Mouse (Mus musculus) embryonic stem cell, embryonic (primary cell): ENCODE results near the gene Adamts20.
"Not testable (repeated sequence)": the region's sequence is repeated elsewhere in the genome, so short reads cannot be mapped to it uniquely, and the experiment has no call there.

Experiments
- CTCF ChIA-PET, 4 experiments: fragments of 300-600 bp in 2 of 4; fragments of 350-600 bp in 2 of 4; sonication (Branson Sonifier 250); formaldehyde crosslinking; loops; one replicate each; lab custom pipeline; 2022; ENCODE audit warnings: inconsistent platforms in 2 of 4; lab: Charles Lee
- POLR2A ChIA-PET, 4 experiments: fragments of 300-600 bp in 2 of 4; fragments of 350-600 bp in 2 of 4; sonication (Branson Sonifier 250); formaldehyde crosslinking; loops; one replicate each; lab custom pipeline; 2022; ENCODE audit warnings: antibody characterized with exemption in 4 of 4, inconsistent platforms in 1 of 4; lab: Charles Lee

The Adamts20 gene

GRCm38 (mm10) chr15:94403461-94404070, 61.7 kb downstream of the Adamts20 start:
- POLR2A ChIA-PET, result interaction anchor here in 2 of 4 experiments (0.9 to 1.6 kb wide), 2 partner anchors 11 to 15 kb away, joined by 3 to 5 read pairs; no protein-coding TSS in a partner anchor

GRCm38 (mm10) chr15:94403018-94403417, 62.2 kb downstream of the Adamts20 start:
- ChIA-PET CTCF (interaction anchor here in 1 of 4 experiments (0.7 kb wide), 1 partner anchor 1322 kb away, joined by 10 read pairs; no protein-coding TSS in a partner anchor), POLR2A (interaction anchor here in 2 of 4 experiments (0.6 to 1.6 kb wide), 2 partner anchors 11 to 121 kb away, joined by 3 to 5 read pairs; no protein-coding TSS in a partner anchor)

More at GRCm38 (mm10) chr15:94403461-94404070, 61.7 kb downstream of the Adamts20 start:
- CTCF ChIA-PET, result interaction anchor here in 2 of 4 experiments (1.0 to 1.2 kb wide), 2 partner anchors 24 to 286 kb away, joined by 3 read pairs; no protein-coding TSS in a partner anchor

- ChIA-PET CTCF (no interaction called here), POLR2A (interaction anchor here in 1 of 4 experiments (1.2 kb wide), 1 partner anchor 10 kb away, joined by 5 read pairs; no protein-coding TSS in a partner anchor)
Measured at GRCm38 (mm10) chr15:94392737-94393136, 72.5 kb downstream of the Adamts20 start.

DNA sequence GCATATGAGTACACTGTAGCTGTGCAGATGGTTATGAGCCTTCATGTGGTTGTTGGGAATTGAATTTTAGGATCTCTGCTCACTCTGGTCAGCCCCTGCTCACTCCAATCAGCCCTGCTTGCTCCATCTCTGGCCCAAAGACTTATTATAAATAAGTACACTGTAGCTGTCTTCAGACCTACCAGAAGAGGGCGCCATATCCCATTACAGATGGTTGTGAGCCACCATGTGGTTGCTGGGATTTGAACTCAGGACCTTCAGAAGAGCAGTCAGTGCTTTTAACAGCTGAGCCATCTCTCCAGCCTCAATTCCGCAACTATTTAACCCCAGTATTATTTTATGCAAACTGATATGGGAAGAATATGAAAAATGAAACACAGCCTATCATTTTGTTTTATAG, 75.1 kb downstream of the Adamts20 start:
- POLR2A ChIA-PET, CTCF ChIA-PET: not testable (repeated sequence)

DNA sequence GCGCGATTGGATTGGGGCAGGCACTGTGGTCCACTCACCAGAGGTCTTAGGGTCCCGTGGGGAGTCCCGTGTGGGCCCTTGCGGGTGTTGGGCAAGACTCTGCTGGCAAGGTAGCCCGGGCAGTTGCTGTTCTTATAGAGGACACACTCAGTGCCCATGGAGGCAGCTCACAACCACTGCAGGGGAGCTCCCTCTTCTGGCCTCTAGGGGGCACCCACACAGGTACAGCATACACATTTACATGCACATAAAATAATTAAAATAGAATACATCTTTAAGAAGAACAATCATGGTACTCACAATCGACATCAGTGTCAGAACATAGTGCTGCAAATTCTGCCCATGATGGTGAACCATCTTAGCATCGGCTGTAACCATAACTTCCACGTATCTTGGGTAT, 85.8 kb downstream of the Adamts20 start:
- ChIA-PET POLR2A (interaction anchor here in 1 of 4 experiments (0.5 kb wide), 1 partner anchor 256 kb away, joined by 8 read pairs; no protein-coding TSS in a partner anchor), CTCF (interaction anchor here in 2 of 4 experiments (0.7 to 1.5 kb wide), 4 partner anchors 9 to 114 kb away, joined by 3 to 9 read pairs (median 3); no protein-coding TSS in a partner anchor)

DNA sequence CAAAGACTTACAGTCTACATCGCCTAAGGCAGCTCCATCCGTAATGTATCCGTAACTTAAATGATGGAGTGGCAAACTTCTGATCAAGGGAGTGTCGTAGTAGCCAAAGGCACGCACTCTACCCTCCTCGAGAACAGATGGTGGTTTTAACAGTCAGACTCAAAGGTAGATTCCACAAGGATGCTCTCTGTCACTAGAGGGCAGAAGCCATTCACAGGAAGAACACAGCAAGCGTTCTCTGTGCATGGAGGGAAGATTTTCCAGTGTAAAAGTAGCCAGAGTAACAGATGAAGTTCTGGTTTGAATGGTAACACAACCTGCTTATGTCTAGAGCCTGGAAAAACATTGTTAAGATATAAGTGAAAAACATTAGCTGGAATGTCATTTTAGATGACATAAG, 92.7 kb downstream of the Adamts20 start:
- CTCF ChIA-PET, result no interaction called here
- POLR2A ChIA-PET, result no interaction called here

GRCm38 (mm10) chr15:94349052-94349451, 116.2 kb downstream of the Adamts20 start:
- ChIA-PET CTCF (interaction anchor here in 1 of 4 experiments (0.6 kb wide), 1 partner anchor 311 kb away, joined by 9 read pairs; no protein-coding TSS in a partner anchor), POLR2A (no interaction called here)

- ChIA-PET CTCF (no interaction called here), POLR2A (no interaction called here)
Measured at GRCm38 (mm10) chr15:94344317-94344716, 120.9 kb downstream of the Adamts20 start.

DNA sequence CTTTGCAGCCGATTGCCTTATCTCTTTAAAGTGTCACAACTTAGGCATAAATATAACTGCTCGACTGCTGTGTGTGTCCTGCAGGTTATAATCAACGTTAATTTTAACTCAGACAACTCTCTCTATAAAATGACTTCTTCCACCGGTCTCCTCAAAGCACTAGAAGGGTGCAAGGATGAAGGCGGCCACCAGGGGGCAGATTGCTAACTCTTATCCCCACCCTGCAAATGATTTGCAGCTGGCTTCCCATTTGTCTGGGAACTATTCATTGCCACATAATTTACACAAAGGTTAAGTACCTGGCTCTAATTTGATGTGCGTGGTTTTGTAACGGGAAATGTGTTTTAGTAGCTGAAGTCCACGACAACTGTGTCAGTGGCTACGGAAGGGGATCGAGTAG, 122.9 kb downstream of the Adamts20 start:
- ChIA-PET CTCF (interaction anchor here in 3 of 4 experiments (0.5 to 0.8 kb wide), 3 partner anchors 120 to 178 kb away, joined by 3 to 4 read pairs (median 3); no protein-coding TSS in a partner anchor), POLR2A (interaction anchor here in 1 of 4 experiments (1.0 kb wide), 1 partner anchor 178 kb away, joined by 3 read pairs; no protein-coding TSS in a partner anchor)

- ChIA-PET POLR2A (no interaction called here), CTCF (interaction anchor here in 1 of 4 experiments (0.6 kb wide), 1 partner anchor 411 kb away, joined by 3 read pairs; no protein-coding TSS in a partner anchor)
Measured at GRCm38 (mm10) chr15:94339011-94339410, 126.2 kb downstream of the Adamts20 start.

DNA sequence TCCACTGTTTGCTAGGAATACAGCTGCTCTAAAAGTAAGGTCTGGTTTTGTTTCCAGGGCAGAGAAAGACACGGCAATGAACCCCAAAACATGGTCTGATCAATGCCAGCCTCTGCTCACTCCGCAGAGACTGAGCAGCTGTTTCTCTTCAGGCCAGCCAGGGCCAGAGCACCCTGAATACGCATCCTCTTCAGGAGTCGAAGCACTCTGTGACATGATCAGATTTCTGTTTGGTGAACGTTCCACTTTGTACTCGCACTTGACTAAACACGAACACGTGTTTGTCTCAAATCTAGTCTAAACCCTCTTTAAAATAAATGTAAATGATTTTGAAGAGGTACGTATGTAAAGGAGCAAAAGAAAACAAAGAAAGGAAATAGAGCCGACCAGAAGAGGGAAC, 130.6 kb downstream of the Adamts20 start:
- CTCF ChIA-PET, result no interaction called here
- POLR2A ChIA-PET, result no interaction called here

- POLR2A ChIA-PET, result no interaction called here
- CTCF ChIA-PET, result no interaction called here
Measured at GRCm38 (mm10) chr15:94326626-94327025, 138.6 kb downstream of the Adamts20 start.

DNA sequence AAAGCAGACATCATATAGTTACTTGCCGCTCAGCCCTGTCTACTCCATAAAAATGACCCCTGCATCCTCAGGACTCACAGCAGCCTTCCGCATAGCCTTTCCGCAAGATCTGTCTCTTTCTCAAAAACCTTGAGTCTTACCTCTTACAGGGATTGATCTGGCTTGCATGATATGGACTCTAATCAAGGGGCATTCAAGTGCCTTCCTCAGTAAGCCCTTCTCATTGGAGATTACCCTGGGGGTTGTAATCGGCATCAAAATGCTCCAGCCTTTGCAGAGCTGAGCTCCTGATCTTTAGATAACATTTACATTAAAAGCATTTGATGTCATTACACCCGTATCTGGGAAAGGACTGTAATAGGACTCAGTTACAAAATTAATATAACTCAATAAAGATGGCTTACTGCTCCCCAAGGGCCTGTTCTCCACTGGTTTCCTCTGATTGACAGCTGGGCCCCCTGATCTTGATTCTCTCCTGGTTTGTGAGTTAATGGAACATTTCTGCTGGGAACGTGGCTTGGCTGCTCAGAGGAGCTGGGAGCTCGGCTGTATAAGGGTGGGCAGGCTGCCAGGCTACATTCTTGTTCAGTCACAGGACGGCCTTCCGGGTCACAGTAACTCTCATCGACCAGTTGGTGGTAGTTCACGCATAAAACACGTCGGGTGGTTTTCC, 139.6 kb downstream of the Adamts20 start:
- ChIA-PET CTCF (no interaction called here), POLR2A (no interaction called here)

GRCm38 (mm10) chr15:94316171-94316570, 149.0 kb downstream of the Adamts20 start:
- POLR2A ChIA-PET, result interaction anchor here in 1 of 4 experiments (0.8 kb wide), 1 partner anchor 196 kb away, joined by 3 read pairs; no protein-coding TSS in a partner anchor
- CTCF ChIA-PET, result no interaction called here

DNA sequence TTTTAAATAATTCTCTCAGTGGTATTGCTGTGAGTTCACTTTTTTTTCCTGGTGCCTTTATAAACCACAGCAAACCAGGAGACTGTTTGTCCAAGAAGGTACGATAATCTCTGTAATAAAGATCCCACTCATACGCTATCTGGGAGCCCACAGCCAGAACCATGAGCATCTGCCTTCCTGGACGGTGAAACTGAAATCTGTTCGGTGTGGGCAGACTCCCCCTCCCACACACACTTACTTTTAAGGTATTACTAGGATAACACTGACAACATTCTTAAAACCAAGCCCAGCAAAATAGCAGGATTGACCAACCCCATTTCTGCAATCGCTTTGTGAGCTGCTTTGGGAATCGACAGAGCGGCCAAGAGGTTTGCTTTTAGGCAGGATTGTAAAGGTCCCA, 155.5 kb downstream of the Adamts20 start:
- ChIA-PET POLR2A (interaction anchor here in 1 of 4 experiments (0.6 kb wide), 1 partner anchor 47 kb away, joined by 3 read pairs; no protein-coding TSS in a partner anchor), CTCF (no interaction called here)

DNA sequence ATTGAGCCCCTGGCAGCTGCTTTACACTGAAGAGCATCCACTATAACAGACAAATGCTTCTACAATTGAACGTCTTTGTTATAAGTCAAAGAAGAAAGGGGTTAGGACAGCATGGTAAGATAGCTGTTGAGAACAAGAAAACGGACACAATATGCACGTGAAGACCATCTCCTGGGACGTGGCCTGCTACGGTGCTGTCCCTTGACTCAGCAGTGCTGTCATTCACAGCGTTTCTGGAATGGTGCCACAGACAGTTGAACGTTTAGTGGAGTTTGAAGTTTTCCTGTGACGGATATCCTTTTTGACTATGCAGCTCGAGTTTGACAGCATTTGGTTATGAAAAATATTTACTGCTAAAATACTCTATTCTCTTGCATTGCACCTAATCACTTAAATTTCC, 157.3 kb downstream of the Adamts20 start:
- ChIA-PET CTCF (no interaction called here), POLR2A (no interaction called here)

- ChIA-PET CTCF (no interaction called here), POLR2A (no interaction called here)
Measured at GRCm38 (mm10) chr15:94303151-94303550, 162.1 kb downstream of the Adamts20 start.

GRCm38 (mm10) chr15:94294084-94294483, 171.1 kb downstream of the Adamts20 start:
- ChIA-PET CTCF (no interaction called here), POLR2A (no interaction called here)

GRCm38 (mm10) chr15:94288015-94288414, 177.2 kb downstream of the Adamts20 start:
- CTCF ChIA-PET, result no interaction called here

DNA sequence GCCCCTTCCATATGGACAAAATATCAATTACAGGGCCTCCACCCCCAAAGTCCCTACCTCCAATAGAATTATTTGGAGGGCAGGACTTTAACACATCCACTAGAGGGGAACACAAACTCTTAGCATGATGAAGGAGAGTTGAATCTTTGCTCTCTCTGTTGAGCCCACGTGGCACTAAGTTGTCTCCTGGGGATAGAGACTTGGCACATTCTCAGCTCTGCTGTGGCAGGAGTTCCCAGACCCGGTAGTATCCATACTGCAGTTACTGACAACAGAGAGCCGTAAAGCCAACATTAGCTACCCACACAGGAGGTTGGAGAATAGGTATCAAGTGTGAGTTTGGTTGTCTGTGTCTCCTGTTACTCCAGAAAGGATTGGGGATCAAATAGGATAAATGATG, 177.7 kb downstream of the Adamts20 start:
- CTCF ChIA-PET, result no interaction called here
- POLR2A ChIA-PET, result no interaction called here

More at GRCm38 (mm10) chr15:94288015-94288414, 177.2 kb downstream of the Adamts20 start:
- POLR2A ChIA-PET, result no interaction called here
